Mouse (Mus musculus): ENCODE measurements at regions not wholly inside any gene's neighbourhood (a gene's known extent, or its start where the extent isn't known, plus 50 kb on each side); places are given as distances from the start of the nearest gene placed in this dataset.

DNA sequence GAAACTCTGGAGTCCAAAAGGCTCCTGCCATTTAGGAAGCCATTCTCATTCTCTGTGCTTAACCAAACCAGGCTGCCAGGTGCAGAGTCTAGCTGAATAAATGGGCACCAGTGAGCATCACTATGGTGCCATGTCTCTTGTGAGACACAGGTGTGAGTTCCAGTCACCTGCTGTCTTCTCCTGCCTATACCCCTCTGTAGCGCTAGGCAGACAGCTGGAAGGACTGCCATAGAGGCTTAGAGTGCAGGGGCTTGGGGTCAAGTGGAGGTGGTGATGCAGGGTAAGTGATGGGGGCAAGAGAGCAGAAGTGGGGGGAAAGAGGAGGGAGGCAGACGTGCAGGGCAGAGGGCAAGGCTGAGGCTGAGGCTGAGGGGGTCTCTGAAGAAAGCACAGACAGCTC, 122.7 kb upstream of the Spdye4c start:
- Histone ChIP-seq H3K36me3 (ENCODE audit: control insufficient read depth, insufficient read depth, low read length) (no peaks in the 10 kb centered on the region), H3K27ac (ENCODE audit: low read depth, low read length) (no peak overlapping the region), H3K9me3 (ENCODE audit: control insufficient read depth, low read length) (no peaks in the 10 kb centered on the region), H3K27me3 (ENCODE audit: control insufficient read depth, insufficient read depth, low read length) (no peaks in the 10 kb centered on the region), H3K4me2 (replicated peaks; ENCODE audit: low read depth, low read length) (no peak overlapping the region), H3K4me1 (replicated peaks; ENCODE audit: control insufficient read depth, insufficient read depth, low read length) (no peaks in the 10 kb centered on the region), H3K9ac (ENCODE audit: low read depth, low read length) (no peak overlapping the region), H3K4me3 (ENCODE audit: low read depth, low read length) (no peak overlapping the region)
- WGBS, result 56% methylated on average over 2 of the region's 2 CpGs
- no peak for DNase-seq (ENCODE audit: low spot score)
- no peak for ATAC-seq (ENCODE audit: low FRiP score)

DNA sequence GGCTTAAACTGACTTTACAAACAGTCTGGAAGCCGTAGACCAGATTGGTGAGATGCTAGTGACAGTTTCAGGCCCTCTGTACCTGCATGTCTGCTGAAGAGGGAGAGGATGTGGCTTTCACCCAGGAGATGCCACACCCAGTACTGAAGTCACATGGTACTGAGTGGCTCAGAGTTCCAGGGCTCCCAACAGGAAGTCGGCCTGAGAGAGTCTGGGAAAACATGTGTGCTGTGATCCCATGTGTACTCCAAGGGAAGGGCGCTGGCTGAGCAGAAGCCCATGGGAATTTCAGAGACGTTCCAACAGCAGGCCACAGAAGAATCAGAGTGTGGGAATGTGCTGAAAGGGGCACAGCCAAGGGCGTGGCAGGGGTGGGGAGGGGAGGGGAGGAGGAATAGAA, 120.7 kb upstream of the Spdye4c start:
- DNase-seq (ENCODE audit: low spot score) (no peak), ATAC-seq (ENCODE audit: low FRiP score) (no peak)
- no peaks in the 10 kb centered on the region for H3K27me3 ChIP-seq (ENCODE audit: control insufficient read depth, insufficient read depth, low read length)
- no peaks in the 10 kb centered on the region for H3K36me3 ChIP-seq (ENCODE audit: control insufficient read depth, insufficient read depth, low read length)
- H3K4me3 ChIP-seq (ENCODE audit: low read depth, low read length), result no peak overlapping the region
- no peaks in the 10 kb centered on the region for H3K9me3 ChIP-seq (ENCODE audit: control insufficient read depth, low read length)
- H3K4me2 ChIP-seq (replicated peaks; ENCODE audit: low read depth, low read length), result no peak overlapping the region
- WGBS, result 40% methylated on average over 5 of the region's 5 CpGs
- H3K27ac ChIP-seq (ENCODE audit: low read depth, low read length), result no peak overlapping the region
- no peak overlapping the region for H3K9ac ChIP-seq (ENCODE audit: low read depth, low read length)
- no peaks in the 10 kb centered on the region for H3K4me1 ChIP-seq (replicated peaks; ENCODE audit: control insufficient read depth, insufficient read depth, low read length)

DNA sequence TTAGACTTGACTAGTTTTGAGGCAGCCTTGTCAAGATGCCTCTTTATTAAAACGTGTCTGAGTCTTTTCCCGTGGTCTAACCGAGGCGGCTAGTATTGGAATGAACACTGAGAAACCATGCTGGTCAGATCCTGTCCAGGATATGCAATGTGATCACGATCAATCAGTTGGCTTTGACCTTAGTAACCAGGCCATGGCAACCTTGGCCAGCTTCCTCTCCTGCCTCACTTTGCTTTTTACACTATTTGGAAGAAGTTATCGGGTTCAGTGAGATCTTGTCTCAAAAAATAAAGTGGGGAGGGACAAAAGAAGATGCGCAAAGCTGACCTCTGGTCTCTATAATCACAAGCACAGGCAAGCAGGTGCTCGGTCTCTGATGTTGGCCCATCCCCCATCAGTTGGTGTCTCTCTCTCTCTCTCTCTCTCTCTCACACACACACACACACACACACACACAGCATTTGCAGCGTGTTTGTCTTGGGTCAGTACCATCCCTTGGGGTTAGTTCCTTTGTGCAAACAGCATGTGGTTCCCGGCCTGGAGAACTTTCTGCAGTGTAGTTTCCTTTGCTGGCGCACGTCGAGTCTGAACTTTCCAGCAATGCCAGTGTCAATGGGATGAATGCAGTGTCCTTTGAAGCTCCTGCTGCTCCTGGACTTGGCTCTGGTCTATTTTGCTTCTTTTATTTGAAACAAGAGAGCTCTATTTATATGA, 117.6 kb upstream of the Spdye4c start:
- H3K9me3 ChIP-seq (ENCODE audit: control insufficient read depth, low read length), result no peaks in the 10 kb centered on the region
- no peaks in the 10 kb centered on the region for H3K36me3 ChIP-seq (ENCODE audit: control insufficient read depth, insufficient read depth, low read length)
- H3K9ac ChIP-seq (ENCODE audit: low read depth, low read length), result no peak overlapping the region
- no peak overlapping the region for H3K4me2 ChIP-seq (replicated peaks; ENCODE audit: low read depth, low read length)
- H3K27me3 ChIP-seq (ENCODE audit: control insufficient read depth, insufficient read depth, low read length), result no peaks in the 10 kb centered on the region
- no peaks in the 10 kb centered on the region for H3K4me1 ChIP-seq (replicated peaks; ENCODE audit: control insufficient read depth, insufficient read depth, low read length)
- H3K27ac ChIP-seq (ENCODE audit: low read depth, low read length), result no peak overlapping the region
- 75% methylated on average over 13 of the region's 13 CpGs for WGBS
- no peak overlapping the region for H3K4me3 ChIP-seq (ENCODE audit: low read depth, low read length)
- no peak for ATAC-seq (ENCODE audit: low FRiP score)
- no peak for DNase-seq (ENCODE audit: low spot score)

DNA sequence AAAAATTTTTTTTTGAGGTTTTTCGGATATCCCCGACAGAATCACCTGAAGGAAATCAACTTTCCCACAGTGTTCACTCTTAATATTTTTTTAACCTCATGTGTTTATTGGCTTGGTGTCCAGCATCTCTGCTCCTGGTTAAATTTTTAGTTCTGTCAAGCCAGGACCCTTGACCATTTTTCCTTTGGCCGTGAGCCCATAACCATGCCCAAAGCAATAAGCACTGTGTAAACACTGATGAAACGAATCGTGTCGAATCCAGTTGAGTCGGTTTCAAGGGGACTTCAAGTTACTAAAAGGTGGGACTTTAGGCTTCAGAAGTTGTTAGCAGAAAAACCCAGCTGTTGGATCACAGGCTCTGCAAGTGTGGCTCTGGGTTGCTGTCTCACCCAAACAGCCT, 117.0 kb upstream of the Spdye4c start:
- no peak overlapping the region for H3K4me3 ChIP-seq (ENCODE audit: low read depth, low read length)
- no peak for ATAC-seq (ENCODE audit: low FRiP score)
- 89% methylated on average over 7 of the region's 7 CpGs for WGBS
- H3K36me3 ChIP-seq (ENCODE audit: control insufficient read depth, insufficient read depth, low read length), result no peaks in the 10 kb centered on the region
- H3K27ac ChIP-seq (ENCODE audit: low read depth, low read length), result no peak overlapping the region
- no peak overlapping the region for H3K9ac ChIP-seq (ENCODE audit: low read depth, low read length)
- H3K4me1 ChIP-seq (replicated peaks; ENCODE audit: control insufficient read depth, insufficient read depth, low read length), result no peaks in the 10 kb centered on the region
- H3K9me3 ChIP-seq (ENCODE audit: control insufficient read depth, low read length), result no peaks in the 10 kb centered on the region
- H3K27me3 ChIP-seq (ENCODE audit: control insufficient read depth, insufficient read depth, low read length), result no peaks in the 10 kb centered on the region
- no peak for DNase-seq (ENCODE audit: low spot score)
- H3K4me2 ChIP-seq (replicated peaks; ENCODE audit: low read depth, low read length), result no peak overlapping the region

DNA sequence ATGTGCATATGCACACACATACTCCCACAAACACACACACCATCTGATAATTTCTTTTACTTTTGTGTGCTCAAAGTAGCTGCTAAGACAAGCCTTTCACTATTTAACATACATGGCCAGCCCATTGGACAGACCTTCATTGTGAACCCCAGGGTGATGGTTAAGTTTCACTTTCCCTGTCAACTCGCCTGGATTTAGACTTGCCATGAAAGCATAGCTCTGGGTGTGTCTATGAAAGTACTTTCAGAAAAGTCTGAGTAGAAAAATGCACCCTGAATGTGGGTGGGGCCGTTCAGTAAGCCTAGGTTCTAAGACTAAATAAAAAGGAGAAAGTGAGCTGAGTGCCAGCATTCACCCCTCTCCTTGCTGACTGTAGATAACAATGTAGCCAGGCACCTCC, 113.8 kb upstream of the Spdye4c start:
- Histone ChIP-seq H3K4me2 (replicated peaks; ENCODE audit: low read depth, low read length) (no peak overlapping the region), H3K9ac (ENCODE audit: low read depth, low read length) (no peak overlapping the region), H3K36me3 (ENCODE audit: control insufficient read depth, insufficient read depth, low read length) (no peaks in the 10 kb centered on the region), H3K4me3 (ENCODE audit: low read depth, low read length) (no peak overlapping the region), H3K27ac (ENCODE audit: low read depth, low read length) (no peak overlapping the region), H3K27me3 (ENCODE audit: control insufficient read depth, insufficient read depth, low read length) (no peaks in the 10 kb centered on the region), H3K9me3 (ENCODE audit: control insufficient read depth, low read length) (no peaks in the 10 kb centered on the region), H3K4me1 (replicated peaks; ENCODE audit: control insufficient read depth, insufficient read depth, low read length) (no peaks in the 10 kb centered on the region)
- ATAC-seq (ENCODE audit: low FRiP score) (no peak), DNase-seq (ENCODE audit: low spot score) (no peak)
- 82% methylated on average over 2 of the region's 2 CpGs for WGBS

DNA sequence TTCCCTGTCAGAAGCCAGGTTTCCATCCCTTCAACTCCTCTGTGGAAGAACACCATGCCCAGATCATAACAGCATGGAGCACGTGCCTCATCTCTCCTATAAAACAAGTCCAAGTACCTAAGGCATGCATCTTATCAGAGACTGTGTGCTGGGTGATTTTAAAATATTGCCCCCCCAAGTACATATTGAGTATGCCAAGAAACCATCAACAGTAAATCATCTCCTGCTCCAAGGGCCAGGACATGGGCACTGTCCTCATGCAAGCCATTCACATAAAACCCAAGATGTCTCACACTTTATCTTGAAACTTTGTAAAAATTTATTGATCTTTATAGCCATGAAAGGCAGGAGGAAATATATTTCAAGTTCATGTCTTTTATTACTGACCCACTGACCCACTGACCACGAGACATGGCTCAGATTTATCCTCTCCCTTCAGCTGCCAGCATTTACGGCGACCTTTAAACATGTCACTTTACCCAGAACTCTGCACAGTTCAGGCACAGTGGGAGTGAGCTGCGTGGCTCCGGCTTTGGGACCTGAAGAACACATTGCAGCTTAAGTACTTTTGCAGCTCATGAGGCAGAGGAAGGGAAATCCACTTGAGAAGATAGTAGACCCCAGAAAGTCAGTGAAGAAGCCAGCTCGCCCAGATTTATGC, 99.7 kb upstream of the Spdye4c start:
- ATAC-seq (ENCODE audit: low FRiP score) (no peak), DNase-seq (ENCODE audit: low spot score) (no peak)
- no peak overlapping the region for H3K27ac ChIP-seq (ENCODE audit: low read depth, low read length)
- WGBS, result 82% methylated on average over 7 of the region's 7 CpGs
- no peaks in the 10 kb centered on the region for H3K27me3 ChIP-seq (ENCODE audit: control insufficient read depth, insufficient read depth, low read length)
- no peak overlapping the region for H3K4me2 ChIP-seq (replicated peaks; ENCODE audit: low read depth, low read length)
- H3K4me3 ChIP-seq (ENCODE audit: low read depth, low read length), result no peak overlapping the region
- no peaks in the 10 kb centered on the region for H3K9me3 ChIP-seq (ENCODE audit: control insufficient read depth, low read length)
- H3K4me1 ChIP-seq (replicated peaks; ENCODE audit: control insufficient read depth, insufficient read depth, low read length), result no peaks in the 10 kb centered on the region
- no peak overlapping the region for H3K9ac ChIP-seq (ENCODE audit: low read depth, low read length)
- H3K36me3 ChIP-seq (ENCODE audit: control insufficient read depth, insufficient read depth, low read length), result no peaks in the 10 kb centered on the region

DNA sequence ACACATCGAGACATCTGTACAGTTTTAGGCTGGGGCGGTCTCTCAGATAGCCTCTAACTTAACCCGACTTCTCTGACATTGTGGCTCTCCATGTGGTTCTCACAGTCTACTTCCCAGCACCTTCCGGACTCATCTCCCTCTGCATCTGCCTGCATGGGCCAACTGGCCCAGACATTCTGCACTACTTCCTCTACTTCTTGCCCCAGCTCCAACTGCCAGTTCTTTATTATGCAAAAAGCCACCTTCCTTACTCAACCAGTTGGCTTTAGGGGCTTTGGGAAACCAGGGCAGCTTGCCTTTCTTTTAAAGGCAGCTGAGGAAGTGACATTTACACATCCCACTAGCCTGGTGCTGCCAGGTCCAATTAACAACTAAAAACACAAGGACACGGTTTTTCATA, 97.1 kb upstream of the Spdye4c start:
- Histone ChIP-seq H3K9ac (ENCODE audit: low read depth, low read length) (no peak overlapping the region), H3K27ac (ENCODE audit: low read depth, low read length) (no peak overlapping the region), H3K36me3 (ENCODE audit: control insufficient read depth, insufficient read depth, low read length) (no peaks in the 10 kb centered on the region), H3K9me3 (ENCODE audit: control insufficient read depth, low read length) (no peaks in the 10 kb centered on the region), H3K4me3 (ENCODE audit: low read depth, low read length) (no peak overlapping the region), H3K4me1 (replicated peaks; ENCODE audit: control insufficient read depth, insufficient read depth, low read length) (no peaks in the 10 kb centered on the region), H3K27me3 (ENCODE audit: control insufficient read depth, insufficient read depth, low read length) (no peaks in the 10 kb centered on the region), H3K4me2 (replicated peaks; ENCODE audit: low read depth, low read length) (no peak overlapping the region)
- no peak for DNase-seq (ENCODE audit: low spot score)
- no peak for ATAC-seq (ENCODE audit: low FRiP score)
- 87% methylated on average over 5 of the region's 5 CpGs for WGBS

DNA sequence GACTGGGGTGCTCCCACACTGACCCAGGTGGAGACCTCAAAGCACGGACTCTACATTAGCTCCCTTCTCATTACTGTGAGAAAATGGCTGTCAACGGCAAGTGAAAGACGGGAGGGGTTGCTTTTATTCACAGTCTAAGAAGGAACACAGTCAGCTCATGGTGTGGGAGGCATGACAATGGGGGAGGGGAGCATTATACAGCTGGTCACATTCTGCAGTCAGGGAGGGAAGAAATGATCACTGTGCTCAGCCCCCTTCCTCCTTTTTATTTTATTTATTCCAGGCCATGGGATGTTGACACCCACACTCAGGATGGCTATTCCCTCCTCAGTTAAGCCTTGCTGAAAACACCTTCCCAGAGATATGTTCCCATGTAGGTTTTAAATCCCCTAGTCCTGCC, 93.1 kb upstream of the Spdye4c start:
- ATAC-seq (ENCODE audit: low FRiP score) (no peak), DNase-seq (ENCODE audit: low spot score) (no peak)
- H3K27ac ChIP-seq (ENCODE audit: low read depth, low read length), result no peak overlapping the region
- no peak overlapping the region for H3K4me3 ChIP-seq (ENCODE audit: low read depth, low read length)
- no peaks in the 10 kb centered on the region for H3K27me3 ChIP-seq (ENCODE audit: control insufficient read depth, insufficient read depth, low read length)
- no peaks in the 10 kb centered on the region for H3K36me3 ChIP-seq (ENCODE audit: control insufficient read depth, insufficient read depth, low read length)
- H3K4me2 ChIP-seq (replicated peaks; ENCODE audit: low read depth, low read length), result no peak overlapping the region
- no peaks in the 10 kb centered on the region for H3K9me3 ChIP-seq (ENCODE audit: control insufficient read depth, low read length)
- H3K9ac ChIP-seq (ENCODE audit: low read depth, low read length), result no peak overlapping the region
- WGBS, result 50% methylated on average over 3 of the region's 3 CpGs
- no peaks in the 10 kb centered on the region for H3K4me1 ChIP-seq (replicated peaks; ENCODE audit: control insufficient read depth, insufficient read depth, low read length)

DNA sequence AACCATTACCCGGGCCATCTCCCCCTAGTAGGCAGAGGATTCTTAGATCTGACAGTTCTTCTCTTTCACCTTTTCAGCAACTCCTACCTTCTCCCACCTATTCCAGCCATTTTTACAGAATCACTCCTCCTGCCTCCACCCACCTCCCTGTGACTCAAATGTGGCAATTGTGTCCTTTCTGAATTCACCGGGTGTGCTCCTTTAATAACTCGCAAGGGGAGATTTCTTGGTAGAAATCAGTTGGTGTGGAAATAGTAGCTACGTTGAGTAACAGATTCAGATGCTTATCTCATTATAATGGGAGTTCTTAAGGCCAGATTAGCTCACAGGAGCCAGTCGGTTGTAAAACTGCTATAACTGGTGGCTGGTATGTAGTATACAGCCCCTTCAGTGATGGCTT, 92.4 kb upstream of the Spdye4c start:
- H3K4me1 ChIP-seq (replicated peaks; ENCODE audit: control insufficient read depth, insufficient read depth, low read length), result no peaks in the 10 kb centered on the region
- H3K27me3 ChIP-seq (ENCODE audit: control insufficient read depth, insufficient read depth, low read length), result no peaks in the 10 kb centered on the region
- no peaks in the 10 kb centered on the region for H3K36me3 ChIP-seq (ENCODE audit: control insufficient read depth, insufficient read depth, low read length)
- H3K4me3 ChIP-seq (ENCODE audit: low read depth, low read length), result no peak overlapping the region
- H3K9ac ChIP-seq (ENCODE audit: low read depth, low read length), result no peak overlapping the region
- H3K4me2 ChIP-seq (replicated peaks; ENCODE audit: low read depth, low read length), result no peak overlapping the region
- 85% methylated on average over 5 of the region's 5 CpGs for WGBS
- no peak overlapping the region for H3K27ac ChIP-seq (ENCODE audit: low read depth, low read length)
- no peaks in the 10 kb centered on the region for H3K9me3 ChIP-seq (ENCODE audit: control insufficient read depth, low read length)
- DNase-seq (ENCODE audit: low spot score), result no peak
- no peak for ATAC-seq (ENCODE audit: low FRiP score)

All from hindbrain, embryonic 11.5 days (tissue).